Mouse (Mus musculus): ENCODE data around the gene Jtb. TPM values are rescaled to one million over a fixed set of nuclear protein-coding genes. Genes with fewer than 3 reads are reported as not detected.

Jtb gene
- 10 to 100 TPM; 57.2 to 57.9 TPM for total RNA-seq (2021)
- long read RNA-seq, experiment 1, transcript Jtb-201 (5 exons, 1,101 nt): major isoform, 126 of 151 reads
- long read RNA-seq, experiment 1, partial matches to known transcripts: 3 of 151 reads
- long read RNA-seq, experiment 1, other reads (novel, unspliced or antisense): 21 of 151 reads
- long read RNA-seq, experiment 2, transcript Jtb-201 (5 exons, 1,101 nt): major isoform, 61 of 68 reads
- long read RNA-seq, experiment 2, partial matches to known transcripts: 3 of 68 reads
- long read RNA-seq, experiment 2, other reads (novel, unspliced or antisense): 3 of 68 reads

- DNase-seq: peak; percentile 94
Observed at GRCm38 (mm10) chr3:90231507-90232333, at the start of gene Jtb. TSS of gene Jtb (plus strand) at chr3:90231597.

- peak; percentile 50 for DNase-seq
Observed at GRCm38 (mm10) chr3:90183581-90183980, 47.8 kb upstream of the Jtb start.

DNA sequence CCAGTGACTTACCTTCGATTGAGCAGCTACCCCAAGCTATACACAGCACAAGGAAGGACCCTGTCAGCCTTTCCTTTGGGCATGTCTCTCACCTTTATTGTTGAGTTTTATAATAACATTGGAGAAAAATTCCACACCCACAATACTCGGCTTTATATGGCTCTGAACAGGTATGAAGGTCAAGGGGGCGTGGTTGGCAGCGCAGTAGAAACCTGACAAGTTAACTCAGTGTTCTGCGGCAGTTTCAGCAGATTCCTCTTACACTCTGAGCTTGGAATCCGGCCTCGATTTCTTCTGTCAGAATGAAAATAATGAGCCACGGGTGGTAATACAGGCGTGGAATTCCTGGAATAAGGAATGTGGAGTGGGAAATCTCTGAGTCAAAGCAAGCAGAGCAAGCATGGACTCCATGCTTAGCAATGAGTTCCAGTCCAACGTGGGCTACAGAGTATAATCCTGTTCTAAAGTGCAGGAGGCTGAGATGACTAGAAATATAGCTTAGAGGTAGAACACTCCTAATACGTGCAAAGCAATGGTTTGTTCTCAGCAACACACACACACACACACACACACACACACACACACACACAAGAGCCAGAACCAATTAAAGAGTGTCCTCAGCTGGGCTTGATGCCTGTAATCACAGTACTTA is 40.4 kb upstream of the Jtb start:
- no peak for DNase-seq

DNA sequence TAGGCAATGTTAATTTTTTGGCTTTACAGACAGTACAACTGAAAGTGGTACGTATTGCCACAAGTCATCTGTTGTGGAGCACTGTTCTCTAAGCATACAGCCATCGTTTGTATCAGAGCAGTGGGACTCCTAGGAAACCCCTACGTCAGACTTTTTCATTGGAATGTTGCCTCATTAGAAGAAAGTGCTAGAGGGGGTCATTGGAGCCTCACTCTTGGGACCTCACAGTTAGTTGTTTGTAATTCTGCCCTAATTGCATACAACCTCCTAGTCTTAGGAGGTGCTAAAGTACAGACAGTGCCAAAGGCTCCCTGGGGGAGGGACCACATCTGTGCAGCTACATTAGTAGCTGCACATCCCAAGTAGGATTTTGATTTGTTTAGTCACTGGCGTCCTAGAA is 36.6 kb upstream of the Jtb start:
- DNase-seq: no peak

DNA sequence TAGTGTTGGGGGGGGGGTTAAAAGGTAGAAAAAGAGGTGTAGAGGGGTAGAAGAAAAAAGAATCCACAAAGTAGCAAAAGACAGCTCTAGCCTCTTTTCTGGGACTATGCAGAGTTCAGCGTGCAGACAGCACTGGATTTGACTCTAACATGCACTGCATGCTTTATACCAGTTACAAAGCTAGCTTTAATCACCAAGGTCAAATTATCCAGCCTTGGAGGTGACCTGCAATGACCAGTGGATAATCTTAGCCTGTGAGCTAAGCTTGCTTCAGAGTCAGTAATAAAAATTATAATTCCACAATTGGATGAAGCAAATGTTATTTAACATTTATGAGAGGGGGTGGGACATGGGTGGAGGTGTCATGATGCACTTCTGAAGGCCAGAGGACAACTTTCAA is 35.8 kb upstream of the Jtb start:
- DNase-seq: no peak

DNA sequence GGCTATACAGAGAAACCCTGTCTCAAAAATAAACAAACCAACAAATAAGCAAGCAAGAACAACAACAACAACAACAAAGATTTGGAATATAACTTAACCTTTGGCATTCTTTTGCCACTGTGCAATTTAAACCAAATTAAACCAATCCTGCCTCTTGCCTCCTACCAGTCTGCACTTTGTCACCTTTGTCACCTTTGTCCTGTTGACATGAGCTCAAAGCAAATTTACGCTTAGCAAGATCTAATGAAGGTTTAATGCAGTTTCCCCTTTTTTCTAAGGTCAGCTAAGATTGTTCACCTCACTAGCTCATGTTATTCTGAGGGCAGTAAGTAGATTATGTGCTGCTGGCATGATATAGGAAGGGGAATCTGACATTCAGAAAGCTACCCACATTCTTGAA is 33.8 kb upstream of the Jtb start:
- DNase-seq: no peak

GRCm38 (mm10) chr3:90202884-90203283 is 28.5 kb upstream of the Jtb start:
- no peak for DNase-seq

GRCm38 (mm10) chr3:90203619-90204018 is 27.8 kb upstream of the Jtb start:
- DNase-seq: no peak

DNA sequence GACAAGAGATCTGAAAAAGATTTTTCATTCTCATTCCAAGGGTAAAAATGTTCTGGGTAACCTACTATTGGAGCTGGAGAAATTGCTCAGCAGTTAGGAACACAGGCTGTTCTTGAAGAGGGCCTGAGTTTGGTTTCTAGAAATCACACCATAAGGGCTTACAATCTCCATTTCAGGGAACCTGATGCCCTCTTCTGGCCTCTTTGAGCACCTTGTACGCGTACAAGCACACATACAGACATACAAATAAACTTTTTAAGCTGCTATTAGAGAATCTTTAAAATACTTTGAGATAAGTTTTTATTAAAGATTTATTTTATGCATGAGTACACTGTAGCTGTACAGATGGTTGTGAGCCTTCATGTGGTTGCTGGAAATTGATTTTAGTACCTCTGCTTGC is 26.8 kb upstream of the Jtb start:
- no peak for DNase-seq

DNA sequence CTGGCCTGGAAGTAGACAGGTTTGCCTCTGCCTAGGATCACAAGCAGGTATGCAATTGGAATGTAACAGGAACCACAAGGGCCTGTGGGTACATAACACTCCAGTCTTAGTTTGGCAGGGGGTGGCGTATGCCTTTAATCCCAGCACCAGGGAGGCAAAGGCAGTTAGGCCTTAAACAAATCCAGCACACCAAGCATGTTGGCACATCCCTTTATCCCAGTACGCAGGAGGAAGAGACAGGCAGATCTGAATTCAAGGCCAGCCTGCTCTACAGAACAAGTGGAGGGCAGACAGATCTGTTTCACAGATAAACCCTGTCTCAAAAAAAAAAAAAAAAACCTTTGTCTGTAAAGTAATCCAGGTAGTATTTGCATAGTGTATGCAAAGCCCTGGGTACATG is 22.7 kb upstream of the Jtb start:
- no peak for DNase-seq

GRCm38 (mm10) chr3:90209908-90210566 is 21.4 kb upstream of the Jtb start:
- DNase-seq: no peak

DNA sequence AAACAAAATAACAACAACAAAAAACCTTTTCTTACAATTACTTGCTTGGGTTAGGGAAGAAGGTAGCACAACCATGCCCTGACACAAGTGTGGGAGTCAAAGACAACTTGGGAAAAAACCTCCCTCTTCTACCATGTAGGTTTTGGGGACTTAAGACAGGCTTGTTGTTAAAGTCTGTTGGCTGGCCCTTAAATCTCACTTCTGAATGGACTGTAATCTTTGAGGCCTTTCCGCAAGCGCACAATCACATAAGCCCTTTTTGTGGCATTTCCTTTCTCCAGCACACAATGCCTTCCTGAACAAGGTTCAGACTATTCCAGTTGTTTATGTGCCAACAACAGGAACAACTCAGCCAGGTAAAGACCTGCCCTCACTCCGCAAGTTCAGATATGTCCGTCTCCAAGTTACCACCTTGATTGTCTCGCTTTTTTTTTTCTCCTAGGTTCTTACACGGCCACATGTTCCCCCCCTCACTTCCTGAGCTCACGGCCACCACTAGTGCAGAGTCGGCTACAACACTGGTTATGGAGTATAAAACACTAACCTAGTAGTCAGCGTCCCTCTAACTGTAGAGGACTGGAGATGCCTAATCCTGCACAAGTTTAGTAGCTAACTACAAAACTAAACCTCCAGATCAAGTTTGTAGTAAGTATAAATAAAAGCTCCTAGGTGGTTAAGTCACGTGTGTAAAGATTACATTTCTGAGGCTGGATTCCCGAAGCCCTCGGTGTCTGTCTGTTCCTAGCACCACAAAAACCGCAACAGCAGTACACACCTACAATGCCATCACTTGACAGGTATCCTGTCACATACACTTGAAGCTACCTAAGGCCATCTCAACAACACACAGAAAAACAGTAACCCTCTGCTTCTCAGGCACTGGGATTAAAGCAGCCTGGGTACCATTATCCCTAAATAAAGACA is 19.7 kb upstream of the Jtb start:
- DNase-seq: no peak

DNA sequence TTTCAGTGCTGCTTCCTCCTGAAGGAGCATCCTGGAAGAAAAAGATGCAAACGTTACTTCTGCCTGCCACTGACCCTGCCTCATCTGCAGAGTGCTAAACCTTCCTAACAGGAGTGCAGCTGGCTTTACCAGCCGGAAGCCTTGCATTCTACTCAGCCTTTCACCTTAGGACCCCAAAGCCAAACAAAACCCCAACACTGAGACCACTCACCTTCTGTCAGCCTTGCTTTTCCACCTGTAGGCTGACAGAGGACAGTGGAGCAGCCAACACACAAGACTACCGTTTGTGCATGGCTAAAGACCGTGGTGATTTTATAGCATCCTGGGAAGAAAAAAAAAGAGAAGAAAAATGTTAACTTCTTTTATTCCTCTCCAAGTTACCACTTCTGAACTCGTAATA is 18.7 kb upstream of the Jtb start:
- DNase-seq: no peak

DNA sequence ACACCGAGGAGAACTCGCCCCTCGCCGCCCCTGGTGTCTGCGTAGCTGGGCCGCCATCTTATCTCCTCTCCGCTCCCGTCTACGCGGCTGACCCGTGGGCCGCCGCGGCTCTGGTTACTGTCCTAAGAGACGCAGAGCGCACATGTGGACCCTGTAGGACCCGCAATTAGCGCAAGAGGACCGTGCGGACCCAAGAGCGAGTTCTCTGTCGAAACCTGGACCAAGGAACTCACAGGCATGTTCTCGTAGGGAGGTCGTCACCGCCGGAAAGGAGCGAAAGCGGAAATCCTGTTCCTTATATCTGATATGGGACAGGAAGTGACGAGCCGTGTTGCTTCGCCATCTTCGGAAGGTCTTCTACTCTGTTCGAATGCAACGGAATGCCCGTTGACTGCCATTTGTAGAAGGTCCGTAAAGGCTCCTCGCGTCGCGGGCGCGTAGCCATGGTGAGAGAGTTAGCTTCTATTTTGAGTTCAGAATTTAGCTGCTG is 18.0 kb upstream of the Jtb start, which contains the start of the genes Rps27 and Rab13:
Gene Rps27, minus strand, starts transcription at position 275 of the 490 bp plus-strand sequence.
Gene Rab13, plus strand, starts transcription at position 319 of the 490 bp plus-strand sequence.
- peak; percentile 90 for DNase-seq

DNA sequence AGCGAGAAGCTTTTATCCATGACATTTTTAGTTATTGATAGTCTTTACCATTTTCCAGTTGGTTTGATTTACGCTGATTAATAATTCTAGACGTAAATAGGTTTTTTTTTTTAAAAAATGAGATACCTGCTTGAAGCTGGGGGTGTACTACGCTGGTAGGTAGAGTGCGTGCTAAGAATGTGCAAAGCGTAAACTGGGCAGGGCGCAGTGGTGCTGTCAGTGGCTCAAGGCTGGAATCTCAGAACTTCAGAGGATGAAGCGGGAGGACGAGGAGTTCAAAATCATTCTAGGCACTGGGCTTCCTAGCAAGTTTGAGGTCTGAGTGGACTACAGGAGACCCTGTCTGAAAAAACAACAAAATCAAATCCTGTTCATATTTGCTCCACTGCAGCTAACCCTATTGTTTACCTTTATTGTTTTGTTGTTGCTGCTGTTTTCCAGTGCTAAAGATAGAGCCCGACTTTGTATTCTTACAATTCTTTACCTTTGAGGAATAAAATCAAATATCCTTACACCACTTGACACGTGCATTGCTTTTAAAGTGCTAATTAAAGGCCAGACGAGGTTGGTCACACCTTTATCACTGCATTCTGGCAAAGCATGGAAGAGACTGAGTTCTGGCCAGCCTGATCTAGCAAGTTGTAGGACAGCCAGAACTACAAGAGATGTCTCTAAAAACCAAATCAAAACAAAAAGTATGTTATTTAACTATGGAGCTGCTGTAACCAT is 17.3 kb upstream of the Jtb start:
- DNase-seq: peak; percentile 37

DNA sequence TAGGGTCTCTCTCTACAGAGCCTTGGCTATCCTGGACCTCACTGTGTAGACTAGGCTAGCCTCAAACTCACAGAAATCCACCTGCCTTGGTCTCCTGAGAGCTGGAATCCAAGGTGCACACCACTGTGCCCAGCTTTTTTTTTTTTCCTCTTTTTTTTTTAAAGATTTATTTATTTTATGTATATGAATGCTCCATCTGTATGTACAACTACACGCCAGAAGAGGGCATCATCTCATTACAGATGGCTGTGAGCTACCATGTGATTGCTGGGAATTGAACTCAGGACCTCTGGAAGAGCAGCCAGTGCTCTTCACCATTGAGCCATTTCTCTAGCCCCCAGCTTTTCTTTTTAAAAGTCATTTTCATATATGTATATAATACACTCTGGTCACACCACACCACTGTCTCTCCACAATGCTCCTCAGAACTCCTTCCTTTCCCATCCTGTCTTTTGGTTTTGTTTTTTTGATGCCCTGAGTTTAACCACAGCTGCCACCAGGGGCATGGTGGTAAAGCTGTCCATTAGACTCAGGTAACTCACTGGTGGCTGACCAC is 15.5 kb upstream of the Jtb start:
- DNase-seq: no peak

- DNase-seq: peak; percentile 64
Observed at GRCm38 (mm10) chr3:90220088-90220487, 11.3 kb upstream of the Jtb start.

GRCm38 (mm10) chr3:90220531-90220951 is 10.9 kb upstream of the Jtb start:
- peak; percentile 90 for DNase-seq

DNA sequence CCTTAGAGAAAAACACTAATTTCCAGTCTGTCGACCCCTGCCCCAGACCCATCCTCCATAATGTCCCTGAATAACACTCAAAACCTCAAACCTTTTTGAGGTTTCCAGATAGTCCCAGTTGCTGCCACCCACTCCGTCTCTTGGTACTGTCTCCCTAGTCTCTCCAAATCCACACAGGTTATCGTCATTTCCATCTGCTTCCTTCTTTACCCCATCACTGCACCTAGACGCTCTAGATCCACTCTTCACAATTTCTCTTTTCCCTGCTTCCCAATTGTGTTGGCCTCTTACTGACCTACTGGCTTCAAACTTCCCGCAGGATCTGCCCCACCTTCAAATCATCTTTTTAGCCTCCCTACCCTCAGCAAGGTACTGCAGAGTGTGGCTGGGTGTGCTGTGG is 10.3 kb upstream of the Jtb start:
- DNase-seq: no peak

DNA sequence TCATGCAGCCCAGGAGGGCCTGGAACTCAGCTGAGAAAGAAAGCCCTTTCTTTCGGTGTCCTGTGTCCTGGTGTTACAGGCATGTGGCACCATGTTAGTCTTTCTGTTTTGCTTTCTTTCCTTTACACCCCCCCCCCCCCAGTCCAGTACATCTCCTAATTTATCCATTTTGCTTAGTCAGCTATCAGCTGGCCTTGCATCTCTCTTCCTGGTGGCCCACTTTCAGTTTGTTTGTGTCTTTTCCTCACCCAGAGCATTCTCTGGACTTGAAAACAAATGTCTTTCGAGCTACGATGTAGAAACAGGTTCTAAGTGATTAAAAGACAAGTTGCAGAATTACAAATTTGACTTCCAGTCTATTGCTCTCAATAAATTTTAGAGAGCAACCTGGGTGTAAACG is 8.9 kb upstream of the Jtb start:
- DNase-seq: no peak
